Mouse (Mus musculus): ENCODE measurements around the gene Fam213b. TPM values are rescaled to one million over a fixed set of nuclear protein-coding genes. Genes with fewer than 3 reads are reported as not detected.

The Fam213b gene
- total RNA-seq, 1 experiment from 2014 or later: 0.87 TPM

GRCm38 (mm10) chr4:154926969-154927898 is 28.3 kb upstream of the Fam213b start:
- no peak; the same call in 1 of the 2 replicates for ATAC-seq (replicated peaks; ENCODE audit: low read depth, poor library complexity, severe bottlenecking)

GRCm38 (mm10) chr4:154925413-154925812 is 26.5 kb upstream of the Fam213b start:
- ATAC-seq (replicated peaks; ENCODE audit: low read depth, poor library complexity, severe bottlenecking): no peak

GRCm38 (mm10) chr4:154922931-154923330 is 24.0 kb upstream of the Fam213b start:
- ATAC-seq (replicated peaks; ENCODE audit: low read depth, poor library complexity, severe bottlenecking): no peak

- no peak for ATAC-seq (replicated peaks; ENCODE audit: low read depth, poor library complexity, severe bottlenecking)
Observed at GRCm38 (mm10) chr4:154922291-154922690, 23.4 kb upstream of the Fam213b start.

GRCm38 (mm10) chr4:154916662-154917061 is 17.7 kb upstream of the Fam213b start:
- ATAC-seq (replicated peaks; ENCODE audit: low read depth, poor library complexity, severe bottlenecking): no peak

- peak; percentile 41 for ATAC-seq (replicated peaks; ENCODE audit: low read depth, poor library complexity, severe bottlenecking)
Observed at GRCm38 (mm10) chr4:154915286-154915685, 16.4 kb upstream of the Fam213b start.

- ATAC-seq (replicated peaks; ENCODE audit: low read depth, poor library complexity, severe bottlenecking): no peak
Observed at GRCm38 (mm10) chr4:154914707-154915106, 15.8 kb upstream of the Fam213b start.

- ATAC-seq (replicated peaks; ENCODE audit: low read depth, poor library complexity, severe bottlenecking): no peak
Observed at GRCm38 (mm10) chr4:154914252-154914651, 15.3 kb upstream of the Fam213b start.

- ATAC-seq (replicated peaks; ENCODE audit: low read depth, poor library complexity, severe bottlenecking): no peak
Observed at GRCm38 (mm10) chr4:154913845-154914244, 14.9 kb upstream of the Fam213b start.

GRCm38 (mm10) chr4:154911644-154912043 is 12.7 kb upstream of the Fam213b start:
- ATAC-seq (replicated peaks; ENCODE audit: low read depth, poor library complexity, severe bottlenecking): 0 out of 2 replicates have a peak, but pooled peaks have one; percentile 15

- ATAC-seq (replicated peaks; ENCODE audit: low read depth, poor library complexity, severe bottlenecking): peak; percentile 76
Observed at GRCm38 (mm10) chr4:154910606-154911522, 11.9 kb upstream of the Fam213b start.

- no peak for ATAC-seq (replicated peaks; ENCODE audit: low read depth, poor library complexity, severe bottlenecking)
Observed at GRCm38 (mm10) chr4:154908490-154908889, 9.6 kb upstream of the Fam213b start.

GRCm38 (mm10) chr4:154907833-154908232 is 8.9 kb upstream of the Fam213b start:
- ATAC-seq (replicated peaks; ENCODE audit: low read depth, poor library complexity, severe bottlenecking): peak; percentile 50

- ATAC-seq (replicated peaks; ENCODE audit: low read depth, poor library complexity, severe bottlenecking): peak; percentile 90
Observed at GRCm38 (mm10) chr4:154904185-154905071, 5.5 kb upstream of the Fam213b start.

GRCm38 (mm10) chr4:154902371-154902770 is 3.4 kb upstream of the Fam213b start:
- no peak for ATAC-seq (replicated peaks; ENCODE audit: low read depth, poor library complexity, severe bottlenecking)

- ATAC-seq (replicated peaks; ENCODE audit: low read depth, poor library complexity, severe bottlenecking): no peak
Observed at GRCm38 (mm10) chr4:154897676-154898465, 1.1 kb downstream of the Fam213b start.

- ATAC-seq (replicated peaks; ENCODE audit: low read depth, poor library complexity, severe bottlenecking): no peak
Observed at GRCm38 (mm10) chr4:154895549-154895948, 3.4 kb downstream of the Fam213b start.

GRCm38 (mm10) chr4:154890887-154891286 is 8.0 kb downstream of the Fam213b start:
- no peak for ATAC-seq (replicated peaks; ENCODE audit: low read depth, poor library complexity, severe bottlenecking)
